Mouse (Mus musculus): ENCODE results near the gene Crip2. TPM values are rescaled to one million over a fixed set of nuclear protein-coding genes. Genes with fewer than 3 reads are reported as not detected.

The Crip2 gene
- total RNA-seq, 2 experiments from 2014 or later = 16.0 to 54.1 TPM

DNA sequence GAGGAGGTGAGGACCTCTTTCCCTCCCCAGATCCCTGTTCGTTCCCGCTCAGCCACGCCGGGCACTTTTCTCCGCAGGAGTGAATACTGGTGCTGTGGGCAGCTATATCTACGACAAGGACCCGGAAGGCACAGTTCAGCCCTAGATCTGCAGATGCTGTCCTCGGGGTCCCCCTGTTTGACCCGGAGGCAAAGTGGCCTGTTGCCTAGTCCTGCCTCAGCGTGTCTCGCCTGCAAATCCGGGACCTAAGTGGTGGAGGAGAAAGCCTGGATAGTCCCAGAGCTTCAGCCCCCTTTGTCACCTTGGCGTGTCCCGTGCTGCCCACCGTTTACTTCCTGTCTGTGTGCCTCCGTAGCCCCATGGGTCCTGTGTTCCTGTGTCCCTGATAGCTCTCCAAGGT, 4.8 kb downstream of the Crip2 start:
- no peak for ATAC-seq (replicated peaks; ENCODE audit: low FRiP score, poor library complexity, severe bottlenecking)

DNA sequence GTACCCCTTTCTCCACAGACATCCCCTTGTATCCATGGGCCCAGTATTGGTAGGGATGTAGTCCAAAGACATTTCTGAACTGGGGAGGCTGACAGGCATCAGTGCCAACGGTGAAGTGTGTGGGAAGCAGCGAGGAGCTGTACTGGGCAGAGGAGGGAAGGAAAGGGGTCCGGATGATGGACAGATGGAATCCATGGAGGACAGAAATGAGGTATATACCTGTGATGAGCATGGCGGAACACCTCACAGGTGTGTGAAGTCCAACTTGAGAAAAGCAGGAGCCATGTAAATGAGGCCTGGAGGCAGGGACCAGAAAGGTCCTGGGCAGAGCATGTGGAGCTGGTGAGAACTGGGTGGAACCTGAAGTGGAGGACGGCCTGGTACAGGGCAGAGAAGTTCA, 5.6 kb downstream of the Crip2 start:
- ATAC-seq (replicated peaks; ENCODE audit: low FRiP score, poor library complexity, severe bottlenecking) = no peak

DNA sequence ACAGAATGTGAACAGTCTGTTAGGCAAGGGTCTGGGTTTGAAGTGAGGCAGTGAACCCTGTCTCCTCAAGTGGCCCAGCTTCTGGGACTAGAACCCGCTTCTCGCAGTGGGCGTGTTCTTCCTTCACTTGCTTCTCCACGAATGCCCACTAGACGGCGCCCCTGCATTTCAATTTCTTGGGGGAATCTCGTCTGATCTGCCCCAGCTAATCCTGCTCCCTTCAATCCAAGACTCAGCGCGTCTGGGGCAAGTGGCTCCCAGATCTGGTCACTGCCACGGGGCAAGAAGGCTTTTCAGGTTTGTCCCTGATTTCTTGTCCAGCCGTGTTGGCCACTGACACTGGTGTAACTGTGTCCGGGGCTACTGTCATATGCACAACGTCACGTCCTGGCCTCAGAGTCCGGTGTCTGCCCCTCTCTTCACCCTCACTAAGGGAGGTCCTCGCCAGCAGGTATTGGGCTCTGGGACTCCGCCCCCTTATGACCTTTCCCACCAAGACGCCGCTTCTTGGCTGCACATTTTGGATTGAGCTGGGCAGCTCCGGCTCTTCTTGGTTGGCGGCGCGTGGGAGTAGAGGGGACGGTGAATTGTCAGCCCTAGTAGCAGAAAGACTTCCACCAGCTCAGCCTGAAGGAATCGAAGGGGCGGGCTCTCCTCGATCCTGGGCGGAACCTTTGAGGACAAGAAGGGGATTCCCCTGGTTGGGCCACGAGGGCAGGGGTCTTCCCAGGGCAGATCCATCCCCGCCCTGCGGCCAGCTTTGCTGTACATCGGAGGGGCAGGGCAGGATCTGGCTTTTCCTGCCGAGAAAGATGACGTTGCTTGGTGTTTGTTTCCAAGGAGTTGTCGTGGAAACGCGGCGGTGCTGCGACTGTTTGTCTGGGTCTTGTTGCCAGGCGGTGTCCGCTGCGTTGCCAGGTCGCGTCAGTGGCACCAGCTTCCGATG, 6.3 kb downstream of the Crip2 start, which contains the start of gene Crip1:
TSS of gene Crip1 (plus strand) at position 205 of the 946 bp plus-strand sequence.
- ATAC-seq (replicated peaks; ENCODE audit: low FRiP score, poor library complexity, severe bottlenecking) = peak; percentile 54

DNA sequence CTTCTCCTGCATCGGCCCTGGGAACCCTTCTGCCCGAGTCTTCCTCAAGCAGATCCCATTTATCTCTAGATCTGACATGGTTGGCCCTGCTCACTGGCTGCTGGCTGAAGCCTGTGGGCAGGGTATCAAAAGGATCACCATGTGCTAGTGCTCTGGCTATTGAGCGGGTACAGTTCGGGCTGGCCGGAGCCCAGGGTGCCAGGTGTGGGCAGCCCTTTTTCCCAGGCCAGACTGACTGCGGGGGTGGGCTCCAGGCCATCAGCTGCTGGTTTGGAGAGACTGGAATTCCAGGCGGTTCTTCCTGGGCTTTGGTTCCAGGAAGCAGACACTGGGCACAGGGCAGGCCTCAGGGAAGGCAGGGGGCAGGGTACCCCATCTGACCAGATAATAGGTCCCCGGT, 7.4 kb downstream of the Crip2 start:
- no peak for ATAC-seq (replicated peaks; ENCODE audit: low FRiP score, poor library complexity, severe bottlenecking)

DNA sequence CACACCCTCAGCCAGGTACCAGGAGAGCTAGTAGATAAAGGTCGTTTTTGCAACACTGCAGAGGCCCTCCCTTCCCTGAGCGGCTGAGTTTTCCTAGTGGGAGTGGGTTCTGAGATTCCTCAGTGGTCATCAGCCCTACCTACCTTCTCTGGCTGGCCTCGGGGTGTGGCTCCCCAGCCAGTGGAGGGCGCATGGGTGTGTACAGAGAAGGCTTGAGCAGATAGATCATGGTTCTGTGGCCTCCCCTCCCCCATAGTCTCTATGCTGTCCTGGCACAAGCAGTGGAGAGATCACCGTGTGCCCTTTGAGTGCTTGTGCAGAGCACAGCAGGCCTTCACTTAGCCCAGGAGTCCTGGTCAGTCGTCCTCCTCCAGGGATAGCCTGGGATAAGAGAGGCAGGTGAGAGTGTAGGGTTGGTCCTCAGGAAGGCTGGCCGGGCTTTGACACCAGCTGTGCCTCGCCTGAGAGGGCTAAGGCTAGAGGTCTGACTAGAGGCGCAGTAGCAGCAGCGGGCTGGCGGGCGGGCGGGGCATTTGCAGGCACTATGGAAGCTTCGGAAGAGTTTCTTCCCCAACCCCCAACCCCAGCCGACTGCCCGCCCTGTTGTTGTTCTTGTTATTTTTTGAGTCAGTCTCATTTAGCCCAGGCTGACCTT, 8.5 kb downstream of the Crip2 start:
- ATAC-seq (replicated peaks; ENCODE audit: low FRiP score, poor library complexity, severe bottlenecking) = no peak

DNA sequence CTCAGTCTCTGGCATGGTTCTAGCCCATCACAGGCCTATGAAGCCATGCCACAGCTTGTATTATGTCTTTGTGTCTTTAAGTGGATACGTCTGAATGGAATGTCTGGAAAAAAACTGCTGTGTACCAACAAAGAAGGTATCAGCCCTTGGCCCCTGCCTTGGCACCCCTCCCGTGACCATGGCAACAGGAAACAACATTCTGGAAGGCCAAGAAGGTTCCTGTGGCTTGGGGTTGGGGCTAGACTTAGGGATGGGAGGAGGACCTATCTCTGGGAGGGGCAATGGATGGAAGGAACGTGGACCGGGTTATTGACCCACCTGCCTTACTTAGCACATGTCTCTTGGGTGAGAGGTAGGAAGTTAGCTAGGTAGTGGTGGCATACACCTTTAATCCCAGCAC, 9.3 kb downstream of the Crip2 start:
- ATAC-seq (replicated peaks; ENCODE audit: low FRiP score, poor library complexity, severe bottlenecking) = no peak

DNA sequence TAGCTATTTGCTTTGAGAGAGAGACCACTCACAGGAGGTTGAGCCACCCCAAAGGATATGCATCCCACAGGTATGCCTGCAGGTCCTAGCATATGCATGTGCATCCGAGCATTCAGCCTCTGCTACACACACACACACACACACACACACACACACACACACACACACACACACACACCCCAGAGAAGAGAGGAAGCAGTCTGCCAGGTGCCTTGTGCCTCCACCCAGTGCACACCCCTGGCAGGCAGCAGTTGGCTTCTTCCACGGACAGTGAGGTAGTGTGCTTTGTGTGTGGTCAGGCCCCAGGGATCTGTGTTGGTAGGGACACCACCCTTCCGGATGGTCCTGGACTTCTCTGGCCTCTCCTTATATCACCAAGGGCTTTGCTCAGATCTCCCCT, 9.9 kb downstream of the Crip2 start:
- ATAC-seq (replicated peaks; ENCODE audit: low FRiP score, poor library complexity, severe bottlenecking) = no peak

DNA sequence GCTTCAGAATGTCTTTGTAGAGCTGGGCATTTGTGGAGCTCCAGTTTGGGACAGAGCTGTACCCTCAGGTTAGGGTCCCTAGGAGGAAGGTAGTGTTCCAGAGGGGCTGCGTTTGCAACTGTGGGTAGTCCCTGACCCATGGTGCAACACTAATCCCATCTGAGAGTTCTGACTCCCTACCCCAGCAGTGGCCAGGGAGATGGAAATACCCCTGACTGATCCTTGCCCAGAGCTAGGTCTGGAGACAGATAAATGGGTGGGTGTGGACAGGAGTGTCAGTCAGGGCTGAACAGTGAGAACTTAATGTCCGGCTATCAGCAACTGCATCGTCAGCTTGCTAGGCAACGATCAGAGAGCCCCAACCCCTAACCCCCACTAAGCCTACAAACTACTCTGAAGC, 10.6 kb downstream of the Crip2 start:
- ATAC-seq (replicated peaks; ENCODE audit: low FRiP score, poor library complexity, severe bottlenecking) = no peak

DNA sequence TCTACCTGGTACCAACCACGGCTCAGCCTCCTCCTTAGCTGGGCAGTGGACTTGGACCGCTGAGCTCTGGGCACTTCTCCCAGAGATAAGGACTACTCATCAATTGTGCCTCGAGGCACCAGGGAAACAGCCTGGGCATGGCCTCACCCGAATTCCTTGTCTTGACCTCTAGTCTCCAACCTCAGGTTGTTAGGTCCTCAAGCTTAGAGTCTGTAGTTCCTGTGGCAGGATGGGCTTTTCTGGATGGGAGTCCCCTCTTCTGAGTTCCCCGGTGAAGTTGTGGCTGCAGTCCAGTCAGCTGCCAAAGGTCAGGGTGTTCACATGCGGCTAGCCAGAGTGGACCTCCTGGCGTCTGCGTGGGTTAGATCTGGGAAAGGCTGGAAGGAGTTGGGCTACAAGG, 11.0 kb downstream of the Crip2 start:
- no peak for ATAC-seq (replicated peaks; ENCODE audit: low FRiP score, poor library complexity, severe bottlenecking)

DNA sequence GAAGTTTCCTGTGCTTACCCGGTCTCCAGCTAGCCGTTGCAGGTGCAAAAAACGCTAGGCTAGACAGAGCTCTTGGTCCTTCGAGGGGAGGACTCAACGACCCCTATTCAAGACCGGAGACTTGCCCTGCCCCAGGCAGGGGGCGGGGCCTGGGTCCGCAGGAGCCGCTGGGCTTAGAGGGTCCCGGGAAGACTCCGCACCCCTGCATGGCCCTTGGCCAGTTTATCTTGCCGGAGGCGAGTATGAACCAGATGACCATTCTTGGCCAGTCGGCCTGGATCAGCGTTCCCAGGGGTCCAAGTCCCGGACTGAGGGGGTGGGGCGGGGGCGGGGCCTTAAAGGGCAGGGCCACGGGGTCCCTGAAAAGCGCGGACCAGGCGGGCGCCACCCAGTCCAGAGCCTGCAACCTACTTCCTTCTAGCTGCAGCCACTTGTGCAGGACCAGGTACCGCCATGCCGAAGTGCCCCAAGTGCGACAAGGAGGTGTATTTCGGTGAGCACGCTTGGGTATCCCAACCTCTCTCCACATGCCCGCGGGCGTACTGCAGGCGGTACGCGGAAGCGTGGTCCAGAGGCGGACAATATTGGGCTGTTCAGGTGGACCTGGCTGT, 11.7 kb downstream of the Crip2 start:
- no peak for ATAC-seq (replicated peaks; ENCODE audit: low FRiP score, poor library complexity, severe bottlenecking)

DNA sequence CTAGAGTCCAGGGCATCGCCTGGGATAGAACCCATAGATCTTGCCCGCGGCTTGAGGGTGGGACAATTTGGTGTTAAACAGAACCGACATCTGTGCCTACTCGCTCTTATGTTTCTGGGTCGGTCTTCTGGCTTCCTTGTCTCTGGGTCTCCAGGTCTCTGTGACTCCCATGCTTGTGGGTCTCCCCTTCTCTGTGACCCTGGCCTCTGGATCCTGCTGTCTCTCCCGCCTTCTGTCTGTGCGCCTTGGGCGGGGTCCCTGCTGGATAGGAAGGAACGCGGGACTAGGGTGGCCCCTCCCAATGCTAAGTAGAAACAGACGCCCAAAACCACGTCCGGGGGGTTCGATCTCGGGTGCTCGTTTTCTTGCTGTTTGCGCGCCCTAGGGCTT, 12.2 kb downstream of the Crip2 start:
- no peak for ATAC-seq (replicated peaks; ENCODE audit: low FRiP score, poor library complexity, severe bottlenecking)

DNA sequence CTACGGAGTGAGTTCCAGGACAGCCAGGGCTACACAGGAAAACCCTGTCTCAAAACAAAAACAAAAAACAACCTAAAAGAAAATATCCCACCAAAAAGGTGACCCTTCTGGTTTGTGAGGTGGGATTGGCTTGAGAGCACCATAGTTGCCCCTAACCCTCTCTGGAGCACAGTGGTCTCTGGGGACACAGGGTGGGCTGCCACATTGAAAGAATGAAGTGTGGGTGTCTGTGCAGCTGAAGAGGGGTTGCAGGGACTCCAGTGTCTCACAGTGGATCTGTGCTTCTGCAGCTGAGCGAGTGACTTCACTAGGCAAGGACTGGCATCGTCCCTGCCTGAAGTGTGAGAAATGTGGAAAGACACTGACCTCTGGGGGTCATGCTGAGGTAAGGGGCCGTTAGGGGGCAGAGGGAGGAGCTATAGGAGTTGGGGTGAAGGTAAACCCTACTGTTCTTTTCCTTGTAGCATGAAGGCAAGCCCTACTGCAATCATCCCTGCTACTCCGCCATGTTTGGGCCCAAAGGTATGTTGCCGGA, 13.0 kb downstream of the Crip2 start:
- ATAC-seq (replicated peaks; ENCODE audit: low FRiP score, poor library complexity, severe bottlenecking) = no peak

DNA sequence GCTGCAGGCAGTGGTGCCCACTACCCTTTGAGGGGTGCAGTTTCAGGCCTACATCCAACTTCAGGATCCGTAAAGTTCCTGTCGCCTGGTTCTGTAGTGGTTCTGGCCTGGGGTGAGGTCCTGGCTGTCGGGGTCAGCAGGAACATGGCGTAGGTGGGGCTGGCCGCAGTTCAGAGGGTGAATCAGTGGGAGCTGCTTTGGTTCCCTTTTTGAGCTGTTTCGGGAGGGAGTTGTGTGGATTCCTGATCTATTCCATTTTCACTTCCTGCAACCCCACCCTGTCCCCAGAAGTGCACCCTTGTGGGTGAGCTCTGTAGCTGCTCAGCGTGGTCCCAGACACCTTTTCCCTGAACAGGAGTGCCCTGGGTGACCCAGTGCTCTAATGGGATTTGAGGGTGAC, 13.9 kb downstream of the Crip2 start:
- ATAC-seq (replicated peaks; ENCODE audit: low FRiP score, poor library complexity, severe bottlenecking) = no peak

DNA sequence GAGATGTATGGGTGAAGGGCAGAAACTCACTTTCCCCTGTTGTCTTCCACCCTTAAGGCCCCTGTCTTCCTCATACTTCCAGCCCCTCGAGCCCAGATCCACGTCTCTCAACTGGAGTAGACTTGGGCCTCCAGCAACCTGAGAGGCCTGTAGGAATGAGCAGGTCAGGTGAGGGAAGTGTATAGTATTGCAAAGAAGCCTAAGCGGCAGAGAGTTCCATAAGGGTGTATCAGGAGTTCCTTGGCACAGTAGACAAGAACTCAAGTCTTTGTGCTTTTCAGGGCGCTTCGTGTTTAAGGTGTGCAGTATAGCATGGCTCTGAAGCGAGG, 14.7 kb downstream of the Crip2 start:
- ATAC-seq (replicated peaks; ENCODE audit: low FRiP score, poor library complexity, severe bottlenecking) = no peak

DNA sequence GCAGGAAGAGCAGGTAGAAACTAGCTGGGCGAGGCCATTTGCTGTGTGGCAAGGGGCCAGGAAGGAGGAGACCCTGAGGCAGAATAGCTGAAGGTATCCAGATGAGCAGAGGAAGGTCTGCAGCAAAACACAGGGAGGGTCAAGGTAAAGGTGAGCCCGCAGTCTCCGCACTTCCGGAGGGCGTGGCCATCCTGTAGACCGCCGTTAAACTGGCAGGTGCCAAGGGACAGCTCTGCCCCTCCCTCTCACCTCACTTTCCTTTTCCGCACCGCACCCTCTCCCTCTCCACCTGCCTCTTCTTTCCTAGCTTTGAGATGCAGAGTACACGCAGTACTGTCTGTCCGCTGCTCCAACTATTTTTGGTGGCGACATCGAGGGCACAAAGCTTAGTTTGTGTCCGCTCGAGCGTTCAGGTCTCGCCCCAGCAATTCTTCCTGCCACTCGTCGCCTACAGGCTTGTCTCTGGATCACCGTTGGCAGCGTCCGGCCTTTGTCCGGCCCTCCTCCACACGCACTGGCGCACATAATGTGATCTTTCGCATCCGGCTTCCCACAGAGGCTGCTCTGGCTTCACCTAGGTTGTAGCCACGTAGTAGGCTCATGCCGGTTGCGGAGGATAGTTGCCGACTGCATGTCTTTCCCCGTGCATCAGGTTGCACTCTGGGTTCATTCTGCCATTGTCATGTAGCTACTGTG, 15.2 kb downstream of the Crip2 start:
- peak; percentile 12 for ATAC-seq (replicated peaks; ENCODE audit: low FRiP score, poor library complexity, severe bottlenecking)

DNA sequence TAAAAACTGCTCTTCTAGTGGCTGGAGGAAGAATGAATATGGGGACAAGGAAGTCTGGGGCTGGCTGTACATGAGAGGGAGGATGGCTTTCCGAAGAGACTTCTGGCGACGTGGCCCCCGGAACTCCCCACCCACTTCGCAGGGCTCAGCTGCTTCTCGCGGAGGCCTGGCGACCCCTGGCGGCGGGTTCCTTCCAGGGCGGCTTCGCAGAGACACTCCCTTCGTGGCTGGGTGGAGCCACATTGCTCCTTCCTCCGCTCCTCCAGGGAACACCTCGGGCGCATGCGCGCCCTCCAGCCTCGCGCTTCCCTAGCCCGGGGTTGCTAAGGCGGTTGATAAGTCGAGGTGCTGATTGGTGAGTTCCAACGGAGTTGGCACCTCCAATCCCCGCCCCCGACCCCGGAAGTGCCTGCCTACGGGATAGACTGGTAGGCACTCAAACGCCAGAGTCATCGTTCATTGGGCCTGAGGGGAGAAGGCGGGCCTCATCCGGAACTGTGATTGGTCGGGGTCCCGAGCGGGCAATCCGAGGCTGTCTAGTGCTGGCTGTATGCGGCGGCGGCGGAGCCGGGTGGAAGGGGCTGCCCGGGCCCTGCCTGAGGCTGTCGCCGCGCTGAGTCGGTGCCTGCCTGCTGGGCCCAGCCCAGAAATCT, 16.0 kb downstream of the Crip2 start, which contains the start of gene Tedc1:
TSS of gene Tedc1 (plus strand) at position 535 of the 653 bp plus-strand sequence.
- peak; percentile 90 for ATAC-seq (replicated peaks; ENCODE audit: low FRiP score, poor library complexity, severe bottlenecking)

DNA sequence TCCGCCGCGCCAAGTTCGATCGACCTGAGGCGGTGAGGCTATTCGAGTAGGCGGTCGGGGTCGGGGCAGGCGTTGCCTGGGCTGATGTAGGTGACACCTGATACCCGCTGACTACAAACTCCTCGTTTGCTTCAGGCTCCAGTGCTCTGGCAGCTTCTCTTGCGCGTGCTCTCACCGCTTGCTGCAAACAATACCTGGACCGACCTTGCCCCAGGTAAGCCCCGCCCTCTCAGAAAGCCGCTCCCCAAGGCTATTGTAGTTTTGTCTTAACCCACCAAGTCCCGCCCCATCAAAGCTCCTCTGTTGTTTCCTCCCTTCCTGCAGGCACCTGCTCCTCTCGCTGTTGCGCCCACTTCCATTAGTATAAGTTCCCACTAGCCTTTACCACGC, 16.5 kb downstream of the Crip2 start:
- ATAC-seq (replicated peaks; ENCODE audit: low FRiP score, poor library complexity, severe bottlenecking) = peak; percentile 1; the same call in 1 of the 2 replicates

DNA sequence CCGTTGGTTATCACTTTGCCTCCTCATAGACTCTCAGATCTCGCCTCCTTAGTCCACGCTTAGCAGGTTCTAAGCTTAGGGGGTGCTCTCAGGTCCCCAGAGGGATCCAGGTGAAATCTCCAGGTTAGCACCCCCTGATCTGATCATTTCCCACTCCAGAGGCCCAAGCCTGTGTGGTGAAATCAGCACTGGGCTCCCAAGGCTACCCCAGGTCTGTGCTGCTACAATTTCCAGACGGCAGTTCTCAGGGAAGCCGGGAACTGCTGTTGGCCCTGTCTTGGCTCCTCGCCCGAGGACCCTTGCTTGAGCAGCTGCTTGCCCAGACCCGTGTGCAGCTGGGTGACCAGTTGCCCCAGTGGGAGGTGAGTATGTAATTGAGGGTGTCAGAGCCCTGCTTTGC, 17.0 kb downstream of the Crip2 start:
- ATAC-seq (replicated peaks; ENCODE audit: low FRiP score, poor library complexity, severe bottlenecking) = no peak

DNA sequence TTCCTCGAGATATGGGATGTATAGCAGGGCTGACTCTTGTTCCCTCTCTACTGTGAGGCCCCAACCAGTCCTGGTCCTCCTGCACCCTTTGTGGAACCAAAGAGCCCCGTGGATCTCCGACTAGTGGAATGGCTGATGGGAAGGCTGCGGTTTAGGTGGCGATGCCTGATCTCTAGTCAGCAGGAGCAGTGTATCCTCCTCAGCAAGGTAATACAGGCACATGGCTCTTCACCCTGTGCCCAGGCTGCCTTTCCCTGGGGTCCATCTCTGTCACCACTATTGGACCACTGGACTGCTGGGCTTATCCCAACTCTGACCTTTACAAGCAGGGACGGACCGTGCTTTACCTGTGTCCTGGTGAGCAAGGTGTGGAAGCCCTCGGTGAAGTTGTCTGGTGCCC, 17.5 kb downstream of the Crip2 start:
- no peak for ATAC-seq (replicated peaks; ENCODE audit: low FRiP score, poor library complexity, severe bottlenecking)

DNA sequence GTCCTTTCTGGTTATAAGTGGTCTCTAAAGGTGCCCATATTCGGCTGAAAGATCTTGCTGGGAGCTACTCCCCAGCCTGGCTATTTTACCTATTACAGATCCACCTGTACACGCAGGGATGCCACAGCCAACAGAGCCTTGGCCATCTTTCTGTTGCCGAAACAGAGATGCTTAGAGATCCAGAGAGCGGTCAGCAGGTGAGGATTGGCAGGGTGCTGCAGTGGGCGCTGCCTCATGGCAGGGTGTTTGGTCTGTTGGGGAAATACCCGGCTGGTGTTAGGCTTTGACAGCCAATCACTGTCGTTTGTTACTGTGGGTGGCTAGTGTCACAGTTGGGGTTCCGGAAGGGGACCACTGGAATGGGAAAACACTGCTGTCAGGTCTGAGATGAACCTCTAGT, 17.9 kb downstream of the Crip2 start:
- ATAC-seq (replicated peaks; ENCODE audit: low FRiP score, poor library complexity, severe bottlenecking) = no peak

All from erythroid progenitor cell, adult 5-6 weeks (primary cell).